Mouse (Mus musculus): ENCODE results near the gene Orc3. TPM values are rescaled to one million over a fixed set of nuclear protein-coding genes. Genes with fewer than 3 reads are reported as not detected.

The Orc3 gene
- polyA plus RNA-seq (2015; fragmentation: Nextera tagmentation; extraction: Ambion mirVana), result 70.9 and 75.0 TPM in 2 replicates

GRCm38 (mm10) chr4:34614630-34615094, at the start of gene Orc3, which contains the start of gene Rars2:
Gene Orc3, minus strand, starts transcription at chr4:34614944.
Gene Rars2, plus strand, starts transcription at chr4:34614957.
- Histone ChIP-seq H3K36me3 (peaks cover 2% of the 10 kb centered on the region), H3K9ac (replicated peaks) (peak within 1 kb of the TSS; percentile 89), H3K4me1 (peaks cover 28% of the 10 kb centered on the region), H3K27me3 (replicated peaks) (no peaks in the 10 kb centered on the region), H3K4me3 (replicated peaks) (peak within 1 kb of the TSS; percentile 84), H3K27ac (replicated peaks) (peak within 1 kb of the TSS; percentile 90), H3K4me2 (peak within 1 kb of the TSS; percentile 88), H3K9me3 (replicated peaks) (no peaks in the 10 kb centered on the region)
- peak; percentile 99 for ATAC-seq (ENCODE audit: low FRiP score)
- under 1% methylated on average over 42 of the region's 42 CpGs for WGBS

- Histone ChIP-seq H3K4me1 (no peaks in the 10 kb centered on the region), H3K27ac (replicated peaks) (no peak overlapping the region), H3K4me3 (replicated peaks) (no peak overlapping the region), H3K9me3 (replicated peaks) (no peaks in the 10 kb centered on the region), H3K4me2 (no peak overlapping the region), H3K9ac (replicated peaks) (no peak overlapping the region), H3K36me3 (peaks cover 83% of the 10 kb centered on the region), H3K27me3 (replicated peaks) (no peaks in the 10 kb centered on the region)
- ATAC-seq (ENCODE audit: low FRiP score), result no peak
- 83% methylated on average over 6 of the region's 6 CpGs for WGBS
Observed at GRCm38 (mm10) chr4:34661927-34662326, 47.2 kb upstream of the Orc3 start.

GRCm38 (mm10) chr4:34661514-34661913, 46.8 kb upstream of the Orc3 start:
- peaks cover 83% of the 10 kb centered on the region for H3K36me3 ChIP-seq
- ATAC-seq (ENCODE audit: low FRiP score), result no peak
- no peak overlapping the region for H3K4me2 ChIP-seq
- H3K4me1 ChIP-seq, result no peaks in the 10 kb centered on the region
- no peaks in the 10 kb centered on the region for H3K27me3 ChIP-seq (replicated peaks)
- no peak overlapping the region for H3K27ac ChIP-seq (replicated peaks)
- H3K9me3 ChIP-seq (replicated peaks), result no peaks in the 10 kb centered on the region
- H3K9ac ChIP-seq (replicated peaks), result no peak overlapping the region
- H3K4me3 ChIP-seq (replicated peaks), result no peak overlapping the region
- 97% methylated on average over 2 of the region's 2 CpGs for WGBS

GRCm38 (mm10) chr4:34659012-34659411, 44.3 kb upstream of the Orc3 start:
- ATAC-seq (ENCODE audit: low FRiP score), result no peak
- H3K27me3 ChIP-seq (replicated peaks), result no peaks in the 10 kb centered on the region
- H3K27ac ChIP-seq (replicated peaks), result no peak overlapping the region
- H3K9ac ChIP-seq (replicated peaks), result no peak overlapping the region
- 95% methylated on average over 2 of the region's 2 CpGs for WGBS
- no peaks in the 10 kb centered on the region for H3K9me3 ChIP-seq (replicated peaks)
- H3K4me2 ChIP-seq, result no peak overlapping the region
- H3K4me1 ChIP-seq, result no peaks in the 10 kb centered on the region
- no peak overlapping the region for H3K4me3 ChIP-seq (replicated peaks)
- H3K36me3 ChIP-seq, result peaks cover 81% of the 10 kb centered on the region

- ATAC-seq (ENCODE audit: low FRiP score), result no peak
- no peak overlapping the region for H3K4me3 ChIP-seq (replicated peaks)
- no peak overlapping the region for H3K4me2 ChIP-seq
- H3K27me3 ChIP-seq (replicated peaks), result no peaks in the 10 kb centered on the region
- no peaks in the 10 kb centered on the region for H3K9me3 ChIP-seq (replicated peaks)
- H3K27ac ChIP-seq (replicated peaks), result no peak overlapping the region
- no peak overlapping the region for H3K9ac ChIP-seq (replicated peaks)
- no peaks in the 10 kb centered on the region for H3K4me1 ChIP-seq
- H3K36me3 ChIP-seq, result peaks cover 76% of the 10 kb centered on the region
- 97% methylated on average over 10 of the region's 10 CpGs for WGBS
Observed at GRCm38 (mm10) chr4:34656101-34656500, 41.4 kb upstream of the Orc3 start.

- ATAC-seq (ENCODE audit: low FRiP score), result no peak
- WGBS, result 97% methylated on average over 7 of the region's 7 CpGs
- Histone ChIP-seq H3K36me3 (peaks cover 56% of the 10 kb centered on the region), H3K4me2 (no peak overlapping the region), H3K9ac (replicated peaks) (no peak overlapping the region), H3K27ac (replicated peaks) (no peak overlapping the region), H3K4me3 (replicated peaks) (no peak overlapping the region), H3K9me3 (replicated peaks) (no peaks in the 10 kb centered on the region), H3K27me3 (replicated peaks) (no peaks in the 10 kb centered on the region), H3K4me1 (no peaks in the 10 kb centered on the region)
Observed at GRCm38 (mm10) chr4:34653179-34653578, 38.4 kb upstream of the Orc3 start.

- no peak for ATAC-seq (ENCODE audit: low FRiP score)
- Histone ChIP-seq H3K27ac (replicated peaks) (no peak overlapping the region), H3K4me1 (no peaks in the 10 kb centered on the region), H3K36me3 (peaks cover 54% of the 10 kb centered on the region), H3K27me3 (replicated peaks) (no peaks in the 10 kb centered on the region), H3K4me3 (replicated peaks) (no peak overlapping the region), H3K4me2 (no peak overlapping the region), H3K9me3 (replicated peaks) (no peaks in the 10 kb centered on the region), H3K9ac (replicated peaks) (no peak overlapping the region)
Observed at GRCm38 (mm10) chr4:34644779-34645178, 30.0 kb upstream of the Orc3 start.

- Histone ChIP-seq H3K9ac (replicated peaks) (no peak overlapping the region), H3K4me3 (replicated peaks) (no peak overlapping the region), H3K4me2 (no peak overlapping the region), H3K4me1 (no peaks in the 10 kb centered on the region), H3K27me3 (replicated peaks) (no peaks in the 10 kb centered on the region), H3K9me3 (replicated peaks) (no peaks in the 10 kb centered on the region), H3K36me3 (peaks cover 33% of the 10 kb centered on the region), H3K27ac (replicated peaks) (no peak overlapping the region)
- 98% methylated on average over 3 of the region's 3 CpGs for WGBS
- ATAC-seq (ENCODE audit: low FRiP score), result no peak
Observed at GRCm38 (mm10) chr4:34640731-34641130, 26.0 kb upstream of the Orc3 start.

GRCm38 (mm10) chr4:34639745-34640364, 25.1 kb upstream of the Orc3 start:
- no peak for ATAC-seq (ENCODE audit: low FRiP score)
- Histone ChIP-seq H3K9me3 (replicated peaks) (no peaks in the 10 kb centered on the region), H3K4me3 (replicated peaks) (no peak overlapping the region), H3K27me3 (replicated peaks) (no peaks in the 10 kb centered on the region), H3K36me3 (peaks cover 32% of the 10 kb centered on the region), H3K4me2 (no peak overlapping the region), H3K27ac (replicated peaks) (no peak overlapping the region), H3K4me1 (no peaks in the 10 kb centered on the region), H3K9ac (replicated peaks) (no peak overlapping the region)
- 75% methylated on average over 5 of the region's 5 CpGs for whole genome bisulfite sequencing

GRCm38 (mm10) chr4:34637851-34638250, 23.1 kb upstream of the Orc3 start:
- no peak overlapping the region for H3K9ac ChIP-seq (replicated peaks)
- no peaks in the 10 kb centered on the region for H3K4me1 ChIP-seq
- no peak overlapping the region for H3K4me3 ChIP-seq (replicated peaks)
- WGBS, result 87% methylated on average over 4 of the region's 4 CpGs
- H3K9me3 ChIP-seq (replicated peaks), result no peaks in the 10 kb centered on the region
- no peaks in the 10 kb centered on the region for H3K27me3 ChIP-seq (replicated peaks)
- ATAC-seq (ENCODE audit: low FRiP score), result no peak
- no peak overlapping the region for H3K4me2 ChIP-seq
- H3K36me3 ChIP-seq, result peaks cover 37% of the 10 kb centered on the region
- no peak overlapping the region for H3K27ac ChIP-seq (replicated peaks)

GRCm38 (mm10) chr4:34637386-34637785, 22.6 kb upstream of the Orc3 start:
- Histone ChIP-seq H3K27me3 (replicated peaks) (no peaks in the 10 kb centered on the region), H3K4me2 (no peak overlapping the region), H3K9me3 (replicated peaks) (no peaks in the 10 kb centered on the region), H3K4me3 (replicated peaks) (no peak overlapping the region), H3K4me1 (no peaks in the 10 kb centered on the region), H3K27ac (replicated peaks) (no peak overlapping the region), H3K9ac (replicated peaks) (no peak overlapping the region), H3K36me3 (peaks cover 36% of the 10 kb centered on the region)
- no peak for ATAC-seq (ENCODE audit: low FRiP score)
- WGBS, result 93% methylated on average over 7 of the region's 7 CpGs

GRCm38 (mm10) chr4:34636036-34636435, 21.3 kb upstream of the Orc3 start:
- Histone ChIP-seq H3K4me3 (replicated peaks) (no peak overlapping the region), H3K9me3 (replicated peaks) (no peaks in the 10 kb centered on the region), H3K27ac (replicated peaks) (no peak overlapping the region), H3K27me3 (replicated peaks) (no peaks in the 10 kb centered on the region), H3K36me3 (peaks cover 36% of the 10 kb centered on the region), H3K4me2 (no peak overlapping the region), H3K9ac (replicated peaks) (no peak overlapping the region), H3K4me1 (no peaks in the 10 kb centered on the region)
- ATAC-seq (ENCODE audit: low FRiP score), result no peak
- 89% methylated on average over 5 of the region's 5 CpGs for WGBS
